Mouse (Mus musculus): ENCODE data around the gene Rbm20. TPM values are rescaled to one million over a fixed set of nuclear protein-coding genes. Genes with fewer than 3 reads are reported as not detected.

The Rbm20 gene
- polyA plus RNA-seq, 1 experiment from 2014 or later = 0.33 TPM

GRCm38 (mm10) chr19:53674131-53674925, 2.8 kb upstream of the Rbm20 start:
- ATAC-seq (ENCODE audit: low read depth) = no peak
- H3K9ac ChIP-seq = no peak overlapping the region
- peaks cover 11% of the 10 kb centered on the region; the same call in 1 of the 2 replicates for H3K4me1 ChIP-seq (replicated peaks)
- no peak overlapping the region for H3K27ac ChIP-seq
- H3K4me3 ChIP-seq (replicated peaks) = no peak overlapping the region
- whole genome bisulfite sequencing (ENCODE audit: insufficient replicate concordance) = 16% methylated on average over 9 of the region's 9 CpGs
- no peaks in the 10 kb centered on the region for H3K36me3 ChIP-seq
- DNase-seq = no peak
- peaks cover 91% of the 10 kb centered on the region for H3K27me3 ChIP-seq
- no peak overlapping the region for H3K4me2 ChIP-seq
- H3K9me3 ChIP-seq (replicated peaks) = no peaks in the 10 kb centered on the region

GRCm38 (mm10) chr19:53676228-53676627, 878 bp upstream of the Rbm20 start:
- no peak for DNase-seq
- H3K9me3 ChIP-seq (replicated peaks) = no peaks in the 10 kb centered on the region
- no peaks in the 10 kb centered on the region for H3K36me3 ChIP-seq
- no peak overlapping the region for H3K27ac ChIP-seq
- H3K9ac ChIP-seq = no peak overlapping the region
- H3K4me3 ChIP-seq (replicated peaks) = peak overlapping the region; percentile 57
- peaks cover 11% of the 10 kb centered on the region; the same call in 1 of the 2 replicates for H3K4me1 ChIP-seq (replicated peaks)
- ATAC-seq (ENCODE audit: low read depth) = no peak
- H3K4me2 ChIP-seq = peak overlapping the region; percentile 74
- WGBS (ENCODE audit: insufficient replicate concordance) = 2% methylated on average over 26 of the region's 26 CpGs
- peaks cover 87% of the 10 kb centered on the region for H3K27me3 ChIP-seq

- peaks cover 11% of the 10 kb centered on the region; the same call in 1 of the 2 replicates for H3K4me1 ChIP-seq (replicated peaks)
- H3K9me3 ChIP-seq (replicated peaks) = no peaks in the 10 kb centered on the region
- H3K9ac ChIP-seq = no peak overlapping the region
- WGBS (ENCODE audit: insufficient replicate concordance) = 85% methylated on average over 9 of the region's 9 CpGs
- no peak overlapping the region for H3K27ac ChIP-seq
- DNase-seq (no peak), ATAC-seq (ENCODE audit: low read depth) (no peak)
- H3K4me3 ChIP-seq (replicated peaks) = no peak overlapping the region
- no peak overlapping the region for H3K4me2 ChIP-seq
- H3K36me3 ChIP-seq = no peaks in the 10 kb centered on the region
- peaks cover 89% of the 10 kb centered on the region for H3K27me3 ChIP-seq
Observed at GRCm38 (mm10) chr19:53679194-53679593, 2.1 kb downstream of the Rbm20 start.

- Histone ChIP-seq H3K27me3 (peaks cover 84% of the 10 kb centered on the region), H3K27ac (no peak overlapping the region), H3K36me3 (no peaks in the 10 kb centered on the region), H3K4me3 (replicated peaks) (no peak overlapping the region), H3K4me1 (replicated peaks) (peaks cover 11% of the 10 kb centered on the region; the same call in 1 of the 2 replicates), H3K9me3 (replicated peaks) (no peaks in the 10 kb centered on the region), H3K9ac (no peak overlapping the region), H3K4me2 (no peak overlapping the region)
- ATAC-seq (ENCODE audit: low read depth) (no peak), DNase-seq (no peak)
- WGBS (ENCODE audit: insufficient replicate concordance) = 64% methylated on average over 7 of the region's 7 CpGs
Observed at GRCm38 (mm10) chr19:53679981-53680380, 2.9 kb downstream of the Rbm20 start.

- Histone ChIP-seq H3K4me3 (replicated peaks) (no peak overlapping the region), H3K27me3 (peaks cover 60% of the 10 kb centered on the region), H3K4me2 (no peak overlapping the region), H3K4me1 (replicated peaks) (no peaks in the 10 kb centered on the region), H3K36me3 (no peaks in the 10 kb centered on the region), H3K27ac (no peak overlapping the region), H3K9me3 (replicated peaks) (no peaks in the 10 kb centered on the region), H3K9ac (no peak overlapping the region)
- DNase-seq (no peak), ATAC-seq (ENCODE audit: low read depth) (no peak)
- WGBS (ENCODE audit: insufficient replicate concordance) = 43% methylated on average over 8 of the region's 8 CpGs
Observed at GRCm38 (mm10) chr19:53682427-53682826, 5.3 kb downstream of the Rbm20 start.

- H3K27me3 ChIP-seq = peaks cover 17% of the 10 kb centered on the region
Observed at GRCm38 (mm10) chr19:53687592-53687991, 10.5 kb downstream of the Rbm20 start.

GRCm38 (mm10) chr19:53690816-53691215, 13.7 kb downstream of the Rbm20 start:
- ATAC-seq (ENCODE audit: low read depth) (no peak), DNase-seq (no peak)
- no peak overlapping the region for H3K4me3 ChIP-seq (replicated peaks)
- H3K9ac ChIP-seq = no peak overlapping the region
- no peaks in the 10 kb centered on the region for H3K9me3 ChIP-seq (replicated peaks)
- no peaks in the 10 kb centered on the region for H3K27me3 ChIP-seq
- no peaks in the 10 kb centered on the region for H3K4me1 ChIP-seq (replicated peaks)
- 66% methylated on average over 10 of the region's 10 CpGs for WGBS (ENCODE audit: insufficient replicate concordance)
- H3K36me3 ChIP-seq = no peaks in the 10 kb centered on the region
- no peak overlapping the region for H3K27ac ChIP-seq
- no peak overlapping the region for H3K4me2 ChIP-seq

More at GRCm38 (mm10) chr19:53687592-53687991, 10.5 kb downstream of the Rbm20 start:
- WGBS (ENCODE audit: insufficient replicate concordance) = 79% methylated on average over 5 of the region's 5 CpGs
- H3K4me3 ChIP-seq (replicated peaks) = no peak overlapping the region
- DNase-seq = no peak
- H3K4me1 ChIP-seq (replicated peaks) = no peaks in the 10 kb centered on the region
- H3K9me3 ChIP-seq (replicated peaks) = no peaks in the 10 kb centered on the region
- ATAC-seq (ENCODE audit: low read depth) = no peak
- no peak overlapping the region for H3K9ac ChIP-seq
- H3K36me3 ChIP-seq = no peaks in the 10 kb centered on the region
- no peak overlapping the region for H3K27ac ChIP-seq
- no peak overlapping the region for H3K4me2 ChIP-seq

GRCm38 (mm10) chr19:53694020-53694419, 16.9 kb downstream of the Rbm20 start:
- Histone ChIP-seq H3K27me3 (no peaks in the 10 kb centered on the region), H3K9me3 (replicated peaks) (no peaks in the 10 kb centered on the region), H3K4me1 (replicated peaks) (no peaks in the 10 kb centered on the region), H3K4me3 (replicated peaks) (no peak overlapping the region), H3K9ac (no peak overlapping the region), H3K27ac (no peak overlapping the region), H3K36me3 (no peaks in the 10 kb centered on the region), H3K4me2 (no peak overlapping the region)
- DNase-seq = no peak
- no peak for ATAC-seq (ENCODE audit: low read depth)
- WGBS (ENCODE audit: insufficient replicate concordance) = 20% methylated on average over 1 of the region's 1 CpGs

- Histone ChIP-seq H3K36me3 (no peaks in the 10 kb centered on the region), H3K27me3 (no peaks in the 10 kb centered on the region), H3K9me3 (replicated peaks) (no peaks in the 10 kb centered on the region), H3K27ac (no peak overlapping the region), H3K4me1 (replicated peaks) (no peaks in the 10 kb centered on the region), H3K4me2 (no peak overlapping the region), H3K4me3 (replicated peaks) (no peak overlapping the region), H3K9ac (no peak overlapping the region)
- ATAC-seq (ENCODE audit: low read depth) (no peak), DNase-seq (no peak)
- 76% methylated on average over 6 of the region's 6 CpGs for WGBS (ENCODE audit: insufficient replicate concordance)
Observed at GRCm38 (mm10) chr19:53696079-53696478, 19.0 kb downstream of the Rbm20 start.

- no peak overlapping the region for H3K4me3 ChIP-seq (replicated peaks)
- H3K9me3 ChIP-seq (replicated peaks) = no peaks in the 10 kb centered on the region
- no peak overlapping the region for H3K9ac ChIP-seq
- whole genome bisulfite sequencing (ENCODE audit: insufficient replicate concordance) = 75% methylated on average over 3 of the region's 3 CpGs
- ATAC-seq (ENCODE audit: low read depth) (no peak), DNase-seq (no peak)
- no peaks in the 10 kb centered on the region for H3K27me3 ChIP-seq
- H3K27ac ChIP-seq = no peak overlapping the region
- H3K36me3 ChIP-seq = no peaks in the 10 kb centered on the region
- no peak overlapping the region for H3K4me2 ChIP-seq
- H3K4me1 ChIP-seq (replicated peaks) = no peaks in the 10 kb centered on the region
Observed at GRCm38 (mm10) chr19:53696655-53697054, 19.5 kb downstream of the Rbm20 start.

- no peaks in the 10 kb centered on the region for H3K27me3 ChIP-seq
- no peak overlapping the region for H3K27ac ChIP-seq
- H3K36me3 ChIP-seq = no peaks in the 10 kb centered on the region
- ATAC-seq (ENCODE audit: low read depth) (no peak), DNase-seq (no peak)
- H3K4me2 ChIP-seq = no peak overlapping the region
- 65% methylated on average over 24 of the region's 24 CpGs for WGBS (ENCODE audit: insufficient replicate concordance)
- H3K9ac ChIP-seq = no peak overlapping the region
- no peaks in the 10 kb centered on the region for H3K4me1 ChIP-seq (replicated peaks)
- H3K4me3 ChIP-seq (replicated peaks) = no peak overlapping the region
- H3K9me3 ChIP-seq (replicated peaks) = no peaks in the 10 kb centered on the region
Observed at GRCm38 (mm10) chr19:53697376-53698126, 20.4 kb downstream of the Rbm20 start.
